Mouse (Mus musculus): ENCODE results near the gene Anxa3. TPM values are rescaled to one million over a fixed set of nuclear protein-coding genes. Genes with fewer than 3 reads are reported as not detected.
A peak's percentile ranks its signal among the peaks of the same experiment; 100 is the strongest.

Anxa3 gene
- 21.7 and 22.7 TPM in 2 replicates for polyA plus RNA-seq (2015; fragmentation: Nextera tagmentation; extraction: Ambion mirVana)

DNA sequence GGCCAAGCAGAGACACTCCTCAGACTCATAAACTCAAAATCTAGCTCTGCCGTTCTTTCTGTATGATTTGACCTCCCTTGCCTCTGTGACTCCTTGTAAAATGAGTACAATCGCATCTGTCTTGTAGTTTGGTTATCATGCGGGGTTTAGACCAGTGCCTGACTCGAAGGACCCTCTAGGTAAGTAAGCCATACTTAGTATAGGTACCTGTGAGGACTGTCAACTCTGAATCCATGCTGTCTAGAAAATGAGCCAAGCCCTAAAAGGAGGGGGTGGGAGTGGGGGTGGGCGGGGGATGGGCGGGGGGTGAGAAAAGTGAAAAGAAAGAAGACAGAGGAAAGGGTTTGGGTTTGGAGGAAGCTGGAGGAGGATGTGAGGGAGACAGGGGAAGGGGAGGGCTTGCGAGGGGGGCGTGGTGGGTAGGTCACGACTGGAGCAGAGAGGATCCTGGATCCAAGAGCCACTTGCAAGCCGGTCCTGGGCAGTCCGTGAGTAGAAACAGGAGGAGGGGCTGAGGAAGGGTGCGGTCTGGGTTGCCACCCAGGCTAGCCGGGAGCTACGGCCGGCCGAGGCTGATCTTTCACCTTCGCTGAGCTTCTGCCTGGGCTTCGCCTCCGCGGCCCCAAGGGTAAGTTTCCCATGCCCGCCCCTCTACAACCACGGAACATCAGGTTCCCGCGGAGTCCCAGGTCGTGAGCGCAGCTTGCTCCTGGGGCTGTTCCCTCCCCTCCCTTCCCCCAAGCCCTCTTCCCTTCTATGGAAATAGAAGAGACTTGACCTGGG, at the start of gene Anxa3:
Anxa3 (plus strand) TSS at position 404 of the 783 bp plus-strand sequence.
- no peak within 1 kb of the TSS for H3K27ac ChIP-seq
- peak; percentile 77 for ATAC-seq
- no peaks in the 10 kb centered on the region for H3K9me3 ChIP-seq
- 11% methylated on average over 26 of the region's 26 CpGs for WGBS
- 0 out of 2 replicates have a peak, but pooled peaks cover 7% of the 10 kb centered on the region for H3K4me1 ChIP-seq (replicated peaks)
- peak within 1 kb of the TSS; percentile 51; the same call in 1 of the 2 replicates for H3K9ac ChIP-seq (replicated peaks)
- peak within 1 kb of the TSS; percentile 68 for H3K4me2 ChIP-seq (replicated peaks)
- H3K4me3 ChIP-seq (replicated peaks): peak within 1 kb of the TSS; percentile 37
- H3K36me3 ChIP-seq: no peaks in the 10 kb centered on the region
- peaks cover 16% of the 10 kb centered on the region; the same call in 1 of the 2 replicates for H3K27me3 ChIP-seq

DNA sequence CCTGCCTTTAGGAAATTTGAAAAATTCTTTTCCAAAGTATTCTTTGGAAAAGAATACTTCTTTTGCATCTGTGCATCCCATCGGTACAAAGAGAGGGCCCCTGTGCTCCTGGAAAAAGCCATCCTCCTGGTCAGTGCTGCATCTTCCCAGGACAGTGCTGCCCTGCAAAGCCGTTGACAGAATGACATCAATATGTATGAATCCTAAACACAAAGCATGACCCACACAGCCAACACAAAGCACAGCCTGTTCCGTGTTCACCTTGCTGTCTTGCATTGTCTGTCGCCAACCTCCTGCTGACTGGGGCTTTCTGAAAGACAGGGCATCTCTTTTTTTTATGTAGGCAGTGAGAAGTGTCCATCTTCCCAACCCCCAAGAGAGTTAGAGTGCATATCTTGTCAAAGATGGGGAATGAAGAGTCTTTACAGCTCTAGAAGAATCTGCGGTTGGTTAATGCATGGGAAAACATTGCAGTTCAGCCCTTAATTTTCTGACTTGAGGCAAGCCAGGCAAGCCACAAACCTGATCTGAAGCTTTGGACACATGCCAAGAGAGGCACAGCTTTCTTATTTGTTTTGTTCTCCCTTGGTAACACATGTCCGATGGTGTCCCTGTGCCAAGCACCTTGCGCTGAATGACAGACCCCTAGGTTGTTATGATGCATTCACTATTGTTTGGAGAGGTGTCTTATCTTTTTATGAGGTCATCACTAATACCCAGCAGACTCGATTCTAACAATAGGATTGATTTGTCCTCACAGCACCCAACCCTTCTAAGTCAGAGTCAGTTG, 45.7 kb upstream of the Anxa3 start:
- Histone ChIP-seq H3K9me3 (no peaks in the 10 kb centered on the region), H3K27ac (no peak overlapping the region; the same call in 1 of the 2 replicates), H3K4me1 (replicated peaks) (peaks cover 11% of the 10 kb centered on the region), H3K36me3 (peaks cover 6% of the 10 kb centered on the region; the same call in 1 of the 2 replicates), H3K27me3 (no peaks in the 10 kb centered on the region), H3K4me2 (replicated peaks) (no peak overlapping the region), H3K9ac (replicated peaks) (no peak overlapping the region), H3K4me3 (replicated peaks) (no peak overlapping the region)
- WGBS: 42% methylated on average over 8 of the region's 8 CpGs
- peak; percentile 45; the same call in 1 of the 2 replicates for ATAC-seq

DNA sequence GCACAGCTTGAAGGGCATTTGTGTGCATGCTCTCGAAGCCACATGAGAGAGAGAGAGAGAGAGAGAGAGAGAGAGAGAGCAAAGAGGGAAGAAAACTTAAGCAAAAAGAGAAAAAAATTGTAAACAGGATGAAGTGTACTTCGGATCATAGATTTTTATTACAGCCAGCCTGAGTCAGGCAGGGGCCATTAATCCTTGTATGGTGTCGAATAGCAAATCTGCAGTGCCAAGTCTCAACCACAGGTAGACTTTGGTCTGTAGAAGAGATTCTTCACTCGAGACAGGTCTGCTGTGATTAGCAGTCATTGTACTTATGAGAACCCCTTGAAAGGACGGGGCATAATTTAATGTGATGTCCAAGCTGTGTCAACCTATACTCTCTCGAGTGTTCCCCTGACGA, 35.5 kb upstream of the Anxa3 start:
- no peak for ATAC-seq
- no peak overlapping the region for H3K9ac ChIP-seq (replicated peaks)
- H3K4me1 ChIP-seq (replicated peaks): no peaks in the 10 kb centered on the region
- no peak overlapping the region for H3K4me3 ChIP-seq (replicated peaks)
- H3K27ac ChIP-seq: no peak overlapping the region
- no peaks in the 10 kb centered on the region for H3K27me3 ChIP-seq
- 93% methylated on average over 7 of the region's 7 CpGs for WGBS
- no peaks in the 10 kb centered on the region for H3K9me3 ChIP-seq
- H3K36me3 ChIP-seq: no peaks in the 10 kb centered on the region
- H3K4me2 ChIP-seq (replicated peaks): no peak overlapping the region

DNA sequence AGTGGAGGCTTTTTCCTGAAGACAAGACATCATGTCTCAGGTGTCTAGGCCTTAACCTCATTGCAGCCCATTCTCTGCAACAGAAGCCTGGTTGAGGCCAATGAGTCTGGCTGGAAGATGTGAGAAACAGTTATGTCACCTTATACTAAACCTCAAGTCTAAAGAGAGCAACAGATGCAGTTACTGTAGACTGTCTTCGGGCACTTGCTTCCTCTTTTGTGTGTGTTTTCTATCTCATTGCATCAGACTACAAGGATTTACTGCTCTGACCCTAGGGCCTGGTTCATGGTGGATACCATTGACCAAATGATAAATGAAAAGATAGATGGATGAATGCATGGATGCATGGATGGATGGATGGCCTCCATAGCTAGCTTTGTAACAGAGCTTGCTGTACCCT, 31.1 kb upstream of the Anxa3 start:
- H3K4me1 ChIP-seq (replicated peaks): peaks cover 14% of the 10 kb centered on the region
- 89% methylated on average over 1 of the region's 1 CpGs for WGBS

DNA sequence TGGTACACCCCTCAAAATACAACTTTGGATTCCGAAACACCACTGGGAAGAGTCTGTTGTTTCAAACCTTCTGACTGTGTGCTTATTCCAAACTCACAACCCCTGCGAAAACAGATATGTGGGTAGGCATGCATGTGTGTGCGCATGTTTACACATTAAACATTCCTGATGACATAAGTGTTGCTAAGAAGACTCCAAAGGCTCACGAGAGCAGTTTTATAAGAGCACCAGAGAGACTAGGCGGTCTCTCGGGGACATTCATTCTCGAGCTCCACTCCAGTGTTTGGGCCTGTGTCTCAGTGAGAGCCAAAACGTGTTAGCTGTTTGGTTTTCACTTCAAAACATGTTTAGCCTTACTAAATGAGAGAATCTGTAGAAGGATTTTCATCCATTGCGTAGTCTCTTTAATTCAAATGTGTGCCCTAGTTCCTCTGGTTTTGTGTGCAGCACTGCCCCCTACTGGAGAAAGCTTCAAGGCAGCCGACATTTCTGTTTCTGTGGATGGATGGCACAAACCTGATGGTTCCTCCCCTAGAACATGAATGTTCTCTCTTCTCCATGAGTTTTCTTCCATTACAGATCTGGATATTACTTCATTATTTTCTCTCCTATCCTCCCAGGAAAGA, 24.2 kb upstream of the Anxa3 start:
- no peak overlapping the region for H3K27ac ChIP-seq
- no peak overlapping the region for H3K4me3 ChIP-seq (replicated peaks)
- no peaks in the 10 kb centered on the region for H3K9me3 ChIP-seq
- peaks cover 3% of the 10 kb centered on the region; the same call in 1 of the 2 replicates for H3K4me1 ChIP-seq (replicated peaks)
- 64% methylated on average over 10 of the region's 10 CpGs for WGBS
- H3K4me2 ChIP-seq (replicated peaks): no peak overlapping the region
- ATAC-seq: peak; percentile 38; the same call in 1 of the 2 replicates
- H3K9ac ChIP-seq (replicated peaks): no peak overlapping the region
- H3K36me3 ChIP-seq: no peaks in the 10 kb centered on the region
- H3K27me3 ChIP-seq: no peaks in the 10 kb centered on the region

More for the DNA sequence above, 31.1 kb upstream of the Anxa3 start:
- Histone ChIP-seq H3K27me3 (no peaks in the 10 kb centered on the region), H3K9ac (replicated peaks) (no peak overlapping the region), H3K4me3 (replicated peaks) (no peak overlapping the region), H3K9me3 (no peaks in the 10 kb centered on the region), H3K27ac (no peak overlapping the region), H3K36me3 (no peaks in the 10 kb centered on the region), H3K4me2 (replicated peaks) (no peak overlapping the region)
- ATAC-seq: no peak

DNA sequence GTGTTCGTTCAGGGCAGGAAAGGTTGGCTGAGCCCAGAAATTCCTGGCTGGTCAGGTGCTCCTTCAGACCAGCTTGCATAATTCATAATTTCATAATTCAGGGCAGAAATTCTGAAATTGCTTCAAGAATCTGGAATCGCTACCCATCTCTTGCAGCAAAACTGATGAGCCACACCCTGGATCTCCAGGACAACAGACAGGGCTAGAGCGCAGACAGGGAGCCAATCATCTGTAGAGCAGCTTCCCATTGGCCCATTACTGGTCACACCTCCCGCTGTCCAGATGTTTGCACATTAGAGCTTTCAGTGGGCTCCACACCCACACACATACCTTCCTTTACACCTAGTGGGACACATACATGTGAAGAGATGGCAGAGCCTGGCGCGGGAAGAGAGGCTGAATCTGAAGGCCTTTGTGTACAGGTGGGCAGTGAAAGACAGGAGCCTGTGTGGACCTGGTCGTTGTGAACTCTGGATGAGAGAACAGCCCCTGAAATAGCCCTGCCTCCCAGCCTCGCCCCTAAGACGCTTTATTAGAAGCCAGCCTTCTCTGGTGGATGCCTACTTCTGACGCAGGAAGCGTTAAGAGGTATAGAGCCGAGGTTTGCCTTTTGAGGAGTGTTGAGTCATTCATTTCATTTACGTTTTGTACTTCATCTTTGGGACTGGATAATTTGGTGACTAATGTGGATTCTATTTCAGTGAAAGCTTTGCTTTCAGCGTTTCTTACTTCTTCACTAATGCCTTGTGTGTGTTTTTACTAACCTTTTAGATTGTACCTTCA, 9.4 kb upstream of the Anxa3 start:
- H3K27ac ChIP-seq: no peak overlapping the region
- no peak for ATAC-seq
- no peaks in the 10 kb centered on the region for H3K27me3 ChIP-seq
- H3K9me3 ChIP-seq: no peaks in the 10 kb centered on the region
- no peak overlapping the region for H3K4me2 ChIP-seq (replicated peaks)
- no peaks in the 10 kb centered on the region for H3K36me3 ChIP-seq
- H3K9ac ChIP-seq (replicated peaks): no peak overlapping the region
- H3K4me1 ChIP-seq (replicated peaks): no peaks in the 10 kb centered on the region; the same call in 1 of the 2 replicates
- 81% methylated on average over 14 of the region's 14 CpGs for WGBS
- H3K4me3 ChIP-seq (replicated peaks): no peak overlapping the region

DNA sequence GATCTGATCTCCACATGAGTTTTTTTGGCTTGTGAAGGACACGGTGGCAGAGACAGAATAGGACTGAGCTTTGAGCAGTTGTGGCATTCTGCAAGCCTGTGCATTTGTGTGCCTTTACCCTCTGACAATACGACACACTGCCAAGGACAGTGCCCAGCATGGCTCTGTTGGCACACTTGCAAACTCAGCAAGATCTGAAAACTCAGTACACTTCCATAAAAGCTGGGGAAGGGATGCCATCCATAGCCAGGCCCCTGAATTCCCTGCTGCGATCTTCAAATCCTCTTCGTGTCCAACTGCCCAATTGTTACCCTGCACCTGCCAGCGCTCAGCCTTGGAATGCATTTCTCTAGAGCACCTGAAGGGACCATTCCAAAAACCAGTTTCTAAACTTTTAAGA, 8.0 kb upstream of the Anxa3 start:
- Histone ChIP-seq H3K9ac (replicated peaks) (no peak overlapping the region), H3K4me2 (replicated peaks) (no peak overlapping the region), H3K4me1 (replicated peaks) (no peaks in the 10 kb centered on the region; the same call in 1 of the 2 replicates), H3K27me3 (no peaks in the 10 kb centered on the region), H3K36me3 (no peaks in the 10 kb centered on the region), H3K4me3 (replicated peaks) (no peak overlapping the region), H3K9me3 (no peaks in the 10 kb centered on the region), H3K27ac (no peak overlapping the region)
- WGBS: 86% methylated on average over 5 of the region's 5 CpGs
- ATAC-seq: no peak

DNA sequence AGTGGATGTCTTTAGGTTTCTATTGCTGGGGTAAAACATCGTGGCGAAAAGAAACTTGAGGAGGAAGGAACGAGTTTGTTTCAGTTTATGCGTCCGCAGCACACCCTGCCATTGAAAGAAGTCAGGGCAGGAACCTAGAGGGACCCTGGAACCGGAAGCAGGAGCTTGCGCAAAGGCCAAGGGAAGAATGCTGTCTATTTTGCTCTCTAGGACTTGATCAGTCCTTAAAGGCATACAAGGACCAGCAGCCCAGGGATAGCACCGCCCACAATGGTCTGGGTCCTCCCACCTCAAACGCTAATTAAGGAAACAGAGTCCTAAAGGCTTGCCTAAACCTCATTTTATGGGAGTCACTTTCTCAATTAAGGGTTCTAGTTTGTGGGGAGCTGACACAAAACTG, 717 bp upstream of the Anxa3 start:
- Histone ChIP-seq H3K9me3 (no peaks in the 10 kb centered on the region), H3K36me3 (no peaks in the 10 kb centered on the region), H3K4me3 (replicated peaks) (no peak overlapping the region), H3K4me1 (replicated peaks) (0 out of 2 replicates have a peak, but pooled peaks cover 7% of the 10 kb centered on the region), H3K4me2 (replicated peaks) (no peak overlapping the region), H3K27ac (no peak overlapping the region), H3K9ac (replicated peaks) (no peak overlapping the region), H3K27me3 (peaks cover 16% of the 10 kb centered on the region; the same call in 1 of the 2 replicates)
- no peak for ATAC-seq
- 81% methylated on average over 9 of the region's 9 CpGs for WGBS

DNA sequence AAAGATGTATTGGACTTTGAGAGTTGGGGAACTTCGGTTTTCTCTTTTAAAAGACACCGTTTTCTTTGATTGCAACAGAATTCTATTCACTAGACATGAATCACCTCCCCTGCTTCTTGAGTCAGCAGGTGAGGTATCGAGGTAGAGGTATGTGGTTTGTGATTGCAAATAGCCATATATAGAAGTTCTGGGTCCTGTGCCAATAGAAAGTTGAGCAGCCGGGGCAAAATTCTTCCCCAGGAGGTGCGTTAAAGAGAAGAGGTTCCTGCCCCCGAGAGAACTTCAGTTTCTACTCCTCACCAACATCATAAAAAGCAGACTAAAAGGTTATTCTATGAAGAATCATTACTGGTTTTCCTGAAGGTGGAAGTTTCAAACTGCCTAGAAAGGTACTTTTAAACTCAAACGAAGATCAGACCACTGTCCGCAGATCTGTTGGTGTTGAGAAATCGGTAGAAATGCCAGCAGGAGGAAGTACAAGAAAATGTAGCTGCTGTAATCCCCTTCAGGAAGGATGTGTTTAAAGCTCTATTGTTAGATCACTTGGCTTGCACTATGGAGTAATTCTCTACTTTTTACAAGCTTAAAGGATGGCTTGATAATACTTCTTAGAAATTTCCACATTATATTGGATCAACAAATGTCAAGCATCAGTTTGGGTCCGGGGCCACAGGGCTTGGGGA, 955 bp downstream of the Anxa3 start:
- peak overlapping the region; percentile 68 for H3K4me2 ChIP-seq (replicated peaks)
- 0 out of 2 replicates have a peak, but pooled peaks cover 7% of the 10 kb centered on the region for H3K4me1 ChIP-seq (replicated peaks)
- no peak overlapping the region for H3K9ac ChIP-seq (replicated peaks)
- no peaks in the 10 kb centered on the region for H3K9me3 ChIP-seq
- 57% methylated on average over 10 of the region's 10 CpGs for WGBS
- H3K27me3 ChIP-seq: peaks cover 16% of the 10 kb centered on the region; the same call in 1 of the 2 replicates
- ATAC-seq: no peak
- H3K36me3 ChIP-seq: no peaks in the 10 kb centered on the region
- H3K4me3 ChIP-seq (replicated peaks): peak overlapping the region; percentile 37; the same call in 1 of the 2 replicates
- H3K27ac ChIP-seq: no peak overlapping the region

DNA sequence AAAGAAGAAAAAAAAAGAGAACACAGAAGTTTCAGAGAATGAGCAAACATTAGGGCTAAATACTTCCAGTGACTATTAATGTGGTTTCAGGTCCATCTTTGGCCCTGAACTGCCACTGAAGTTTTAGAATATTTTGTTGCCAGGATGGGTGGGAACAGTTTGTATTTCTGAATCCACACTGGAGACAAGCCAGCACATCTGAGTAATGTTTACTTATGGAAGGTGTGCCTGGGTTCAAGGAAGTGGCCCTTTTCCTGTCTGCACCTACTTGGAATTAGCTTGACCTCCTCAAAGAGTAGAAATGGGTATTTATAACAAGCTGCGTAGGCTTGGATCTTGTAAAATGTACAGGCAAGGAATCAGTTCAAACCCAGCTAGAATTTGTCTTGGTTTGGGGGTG, 2.6 kb downstream of the Anxa3 start:
- ATAC-seq: no peak
- no peak overlapping the region for H3K4me2 ChIP-seq (replicated peaks)
- 0 out of 2 replicates have a peak, but pooled peaks cover 7% of the 10 kb centered on the region for H3K4me1 ChIP-seq (replicated peaks)
- H3K27ac ChIP-seq: no peak overlapping the region
- WGBS: 96% methylated on average over 1 of the region's 1 CpGs
- peaks cover 16% of the 10 kb centered on the region; the same call in 1 of the 2 replicates for H3K27me3 ChIP-seq
- H3K36me3 ChIP-seq: no peaks in the 10 kb centered on the region
- H3K9ac ChIP-seq (replicated peaks): no peak overlapping the region
- no peak overlapping the region for H3K4me3 ChIP-seq (replicated peaks)
- H3K9me3 ChIP-seq: no peaks in the 10 kb centered on the region
